Mouse (Mus musculus) c-Kit-positive CD71-negative TER-119-negative erythroid progenitor cells, embryonic 14.5 days (primary cell): ENCODE measurements around the gene Mast3.
A peak's percentile ranks its signal among the peaks of the same experiment; 100 is the strongest.
"Not testable (repeated sequence)": the region's sequence is repeated elsewhere in the genome, so short reads cannot be mapped to it uniquely, and the experiment has no call there.

Experiments used
- DNase-seq: peaks from one replicate; pipeline ENCODE4 v3.0.0-alpha.2; 2013; ENCODE audit warnings: low read depth

Gene Mast3

GRCm38 (mm10) chr8:70834071-70834470 lies 29.2 kb upstream of the Mast3 start:
- no peak for DNase-seq

GRCm38 (mm10) chr8:70833520-70833919 lies 28.7 kb upstream of the Mast3 start:
- no peak for DNase-seq

GRCm38 (mm10) chr8:70833018-70833482 lies 28.2 kb upstream of the Mast3 start:
- no peak for DNase-seq

GRCm38 (mm10) chr8:70832371-70832770 lies 27.5 kb upstream of the Mast3 start:
- no peak for DNase-seq

- DNase-seq: no peak
Measured at GRCm38 (mm10) chr8:70831517-70831916, 26.7 kb upstream of the Mast3 start.

- DNase-seq: no peak
Measured at GRCm38 (mm10) chr8:70827796-70828195, 22.9 kb upstream of the Mast3 start.

GRCm38 (mm10) chr8:70827010-70827409 lies 22.2 kb upstream of the Mast3 start:
- DNase-seq: no peak

GRCm38 (mm10) chr8:70825816-70826215 lies 21.0 kb upstream of the Mast3 start:
- no peak for DNase-seq

- no peak for DNase-seq
Measured at GRCm38 (mm10) chr8:70823802-70824201, 18.9 kb upstream of the Mast3 start.

- DNase-seq: not testable (repeated sequence)
Measured at GRCm38 (mm10) chr8:70822594-70822993, 17.7 kb upstream of the Mast3 start.

GRCm38 (mm10) chr8:70821992-70822391 lies 17.1 kb upstream of the Mast3 start:
- DNase-seq: no peak

- peak; percentile 67 for DNase-seq
Measured at GRCm38 (mm10) chr8:70821399-70821962, 16.6 kb upstream of the Mast3 start.

- no peak for DNase-seq
Measured at GRCm38 (mm10) chr8:70820101-70820935, 15.5 kb upstream of the Mast3 start.

GRCm38 (mm10) chr8:70816679-70817078 lies 11.8 kb upstream of the Mast3 start:
- DNase-seq: no peak

- DNase-seq: no peak
Measured at GRCm38 (mm10) chr8:70812885-70813284, 8.0 kb upstream of the Mast3 start.

GRCm38 (mm10) chr8:70812055-70812454 lies 7.2 kb upstream of the Mast3 start:
- DNase-seq: no peak

GRCm38 (mm10) chr8:70810962-70811680 lies 6.3 kb upstream of the Mast3 start:
- no peak for DNase-seq

GRCm38 (mm10) chr8:70808955-70809701 lies 4.3 kb upstream of the Mast3 start:
- no peak for DNase-seq

GRCm38 (mm10) chr8:70808239-70808638 lies 3.4 kb upstream of the Mast3 start, which contains the start of gene Il12rb1:
Il12rb1 (plus strand) TSS chr8:70808449.
- no peak for DNase-seq

GRCm38 (mm10) chr8:70807304-70807703 lies 2.5 kb upstream of the Mast3 start:
- DNase-seq: no peak

GRCm38 (mm10) chr8:70806541-70806940 lies 1.7 kb upstream of the Mast3 start:
- DNase-seq: peak; percentile 50
